Mouse (Mus musculus): ENCODE data around the gene Ntrk3.

GRCm38 (mm10) chr7:78305770-78306169, 432.0 kb downstream of the Ntrk3 start:
- TF ChIP-seq CTCF (conservative IDR thresholded peaks at IDR 0.05; ENCODE audit: insufficient read depth, insufficient read length, low read depth, low read length) = no peak
- TF ChIP-seq POLR2A (IDR thresholded peaks at IDR 0.05; ENCODE audit: low read depth, low read length) = no peak
